Mouse (Mus musculus) spleen, postnatal 4 days (tissue): ENCODE measurements around the gene Rbms3.

Source experiments
- DNase-seq, 2 experiments: peaks; one replicate each; pipeline ENCODE4 v3.0.0; 2022; ENCODE audit warnings: low spot score in 2 of 2

The Rbms3 gene

DNA sequence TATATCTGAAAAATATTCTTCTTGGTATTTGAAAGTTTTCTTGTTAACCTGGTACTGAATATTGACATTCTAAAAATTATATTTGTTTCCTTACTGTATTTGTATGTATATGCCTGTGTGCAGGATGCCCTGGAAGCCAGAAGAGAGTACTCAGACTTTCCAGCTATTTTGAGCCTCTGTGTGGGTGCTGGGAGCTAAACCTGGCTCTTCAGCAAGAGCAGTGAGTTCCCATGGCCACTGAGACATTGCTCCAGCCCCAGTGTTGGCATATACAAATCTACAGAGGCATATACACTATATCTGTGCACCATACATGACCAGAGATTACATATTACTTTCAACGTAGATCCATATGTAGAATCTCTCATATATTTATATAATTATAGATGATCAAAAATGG is 581.1 kb downstream of the Rbms3 start:
- no peak for DNase-seq

- no peak for DNase-seq
Measured at GRCm38 (mm10) chr9:117041993-117042366, 587.7 kb downstream of the Rbms3 start.

GRCm38 (mm10) chr9:117041291-117041992 is 588.3 kb downstream of the Rbms3 start:
- DNase-seq = no peak

GRCm38 (mm10) chr9:117039941-117040453 is 589.7 kb downstream of the Rbms3 start:
- no peak for DNase-seq

- no peak for DNase-seq
Measured at GRCm38 (mm10) chr9:117032690-117033089, 597.0 kb downstream of the Rbms3 start.

GRCm38 (mm10) chr9:117031237-117031636 is 598.5 kb downstream of the Rbms3 start:
- no peak for DNase-seq

GRCm38 (mm10) chr9:117030837-117031236 is 598.9 kb downstream of the Rbms3 start:
- peak in 1 of 2 experiments; percentile 39 for DNase-seq

DNA sequence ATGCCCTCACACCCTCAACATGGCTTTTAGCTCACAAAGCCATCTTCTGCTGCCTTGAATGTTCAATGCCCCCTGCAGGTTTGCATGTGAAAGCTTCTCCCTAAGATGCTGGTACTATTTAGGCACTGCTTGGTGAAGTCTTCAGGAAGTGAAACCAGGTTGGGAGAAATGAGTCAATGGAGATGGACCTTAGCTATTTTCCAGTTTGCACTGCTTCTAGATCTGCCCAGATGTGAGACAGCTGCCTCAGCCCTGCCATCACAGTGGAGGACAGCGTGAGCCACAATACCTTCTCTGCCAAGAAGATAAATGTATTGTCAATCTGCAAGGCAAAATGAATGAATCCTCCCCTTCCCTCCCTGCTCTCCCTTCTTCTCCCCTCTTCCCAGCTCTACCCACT is 599.8 kb downstream of the Rbms3 start:
- DNase-seq = no peak

DNA sequence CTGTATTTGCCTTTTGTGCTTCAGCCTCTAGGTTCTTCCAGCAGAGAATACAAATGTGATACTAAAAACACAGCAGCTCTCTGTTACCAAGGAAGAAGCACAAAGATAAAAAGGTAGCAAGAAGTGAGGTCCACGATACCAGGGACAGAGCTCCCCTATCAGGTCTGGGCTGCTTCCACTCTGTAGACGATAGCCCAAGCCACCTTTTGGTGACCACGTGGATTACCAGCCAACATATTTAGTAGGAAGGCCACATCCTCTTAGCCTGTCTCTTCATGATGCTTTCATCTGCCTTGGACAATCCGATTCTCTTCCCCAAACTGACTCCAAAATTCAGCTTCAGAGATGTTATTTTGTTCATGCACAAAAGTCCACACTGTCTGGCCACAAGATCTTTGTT is 601.1 kb downstream of the Rbms3 start:
- DNase-seq = no peak

GRCm38 (mm10) chr9:117022086-117022485 is 607.6 kb downstream of the Rbms3 start:
- DNase-seq = no peak

- no peak for DNase-seq
Measured at GRCm38 (mm10) chr9:117021506-117021905, 608.2 kb downstream of the Rbms3 start.

- no peak for DNase-seq
Measured at GRCm38 (mm10) chr9:117020216-117020615, 609.5 kb downstream of the Rbms3 start.

DNA sequence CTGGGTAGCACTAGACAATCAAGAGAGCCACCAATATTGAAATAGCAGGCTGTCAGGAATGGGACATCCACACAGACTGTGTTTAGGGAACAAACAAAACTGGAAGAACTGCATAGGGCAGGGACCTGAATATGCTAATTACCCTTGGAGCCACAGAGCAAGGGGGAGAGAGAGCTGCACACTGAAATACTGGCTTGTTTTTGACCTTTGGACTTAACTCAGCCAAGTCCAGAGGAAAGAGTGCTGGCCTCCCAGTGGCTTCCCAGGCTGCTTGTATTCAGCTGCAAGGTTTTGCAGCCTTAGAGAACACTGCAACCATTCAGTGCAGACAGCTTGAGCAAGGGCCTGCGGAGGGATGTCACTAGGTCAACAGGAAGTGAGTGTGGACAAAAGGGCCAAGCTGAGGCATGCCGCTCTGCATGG is 611.0 kb downstream of the Rbms3 start:
- no peak for DNase-seq

- DNase-seq = no peak
Measured at GRCm38 (mm10) chr9:117018301-117018700, 611.4 kb downstream of the Rbms3 start.

DNA sequence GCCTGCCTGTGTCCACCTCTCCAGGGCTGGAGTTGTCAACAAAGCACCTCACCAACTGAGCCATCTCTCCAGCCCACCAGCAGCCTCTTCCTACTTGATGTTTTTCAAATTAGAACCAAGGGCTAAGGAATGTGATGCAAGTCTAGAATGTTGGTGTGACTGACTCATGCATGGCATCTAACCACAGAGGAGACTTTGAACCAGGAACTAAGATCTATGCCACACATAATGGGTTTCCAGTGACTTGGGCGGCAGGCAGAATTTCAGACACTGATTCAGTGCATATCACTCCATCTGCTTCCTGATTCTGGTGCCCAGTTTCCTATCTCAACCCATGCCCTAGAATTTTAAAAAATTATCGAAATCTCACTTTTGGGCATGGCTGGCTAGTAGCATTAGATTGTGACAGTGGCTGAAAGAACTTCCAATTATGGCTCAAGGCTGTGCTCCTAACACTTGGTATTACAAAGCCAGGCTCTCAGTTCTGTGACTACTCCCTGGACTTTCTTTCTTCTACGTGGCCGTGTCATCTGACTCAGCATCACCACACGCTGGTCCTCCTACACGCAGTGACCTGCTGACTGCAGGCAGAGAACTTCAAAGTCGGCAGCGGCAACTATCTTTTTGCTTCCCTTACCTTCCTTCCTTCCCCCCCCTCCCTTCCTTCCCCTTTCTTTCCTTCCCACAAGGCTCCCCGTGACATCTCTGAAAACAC is 613.0 kb downstream of the Rbms3 start:
- DNase-seq = peak in 1 of 2 experiments; percentile 45

DNA sequence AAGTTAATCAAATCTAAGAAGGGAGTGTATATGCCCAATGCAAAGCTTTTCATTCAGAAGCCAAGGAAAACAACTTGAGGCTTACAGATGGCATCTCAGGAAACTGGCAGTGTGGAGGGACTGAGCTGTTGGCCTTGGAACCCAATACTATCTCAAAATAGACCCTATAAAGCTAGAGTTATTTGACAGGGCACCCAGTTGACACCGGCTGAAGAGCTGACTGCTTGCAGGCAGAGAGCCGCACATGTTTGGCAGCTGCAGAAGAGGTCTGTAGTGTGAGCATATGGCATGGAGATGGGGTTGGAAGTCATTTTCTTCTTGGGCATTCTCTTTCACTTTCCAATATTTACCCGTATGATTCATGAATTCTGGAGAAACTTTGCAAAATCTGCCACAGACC is 616.3 kb downstream of the Rbms3 start:
- peak in 1 of 2 experiments; percentile 47 for DNase-seq

DNA sequence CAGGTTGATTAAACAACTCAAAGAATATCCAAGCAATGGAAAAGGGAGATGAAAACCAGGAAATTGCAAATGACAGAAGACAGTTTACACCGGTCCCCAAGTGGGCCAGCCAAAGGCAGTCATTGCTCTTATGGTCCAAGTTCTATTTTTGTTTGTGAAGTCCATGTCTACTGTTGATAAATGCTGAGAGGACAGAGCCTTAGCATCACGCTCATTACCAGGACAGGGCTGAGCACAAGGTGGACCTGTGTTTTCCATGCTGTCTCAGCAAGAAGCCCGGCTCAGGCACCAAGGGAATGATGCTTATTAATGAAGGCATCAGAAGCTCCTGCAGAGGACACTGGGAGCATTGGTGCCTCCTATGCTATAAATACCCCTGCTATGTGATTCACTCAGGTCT is 618.9 kb downstream of the Rbms3 start:
- no peak for DNase-seq

DNA sequence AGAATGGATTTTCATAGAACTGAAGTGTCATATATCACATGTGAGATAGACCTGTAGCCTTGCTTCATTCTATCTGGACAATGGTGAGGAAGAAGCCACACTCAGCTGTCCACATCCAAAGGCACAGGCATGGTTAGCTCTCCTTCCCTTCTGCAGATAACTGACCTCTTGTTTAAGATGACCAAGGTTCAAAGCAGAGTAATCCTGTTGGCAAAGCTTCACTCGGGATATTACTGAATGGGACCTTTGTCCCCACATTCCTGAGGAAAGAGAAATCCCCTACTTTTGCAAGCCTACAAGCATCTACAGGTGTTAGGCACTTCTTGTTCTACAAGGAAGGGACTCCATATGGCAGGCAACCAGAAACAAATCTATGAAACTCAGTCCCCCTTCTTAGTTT is 621.5 kb downstream of the Rbms3 start:
- DNase-seq = peak in 1 of 2 experiments; percentile 10

- DNase-seq = no peak
Measured at GRCm38 (mm10) chr9:117002083-117002482, 627.6 kb downstream of the Rbms3 start.

DNA sequence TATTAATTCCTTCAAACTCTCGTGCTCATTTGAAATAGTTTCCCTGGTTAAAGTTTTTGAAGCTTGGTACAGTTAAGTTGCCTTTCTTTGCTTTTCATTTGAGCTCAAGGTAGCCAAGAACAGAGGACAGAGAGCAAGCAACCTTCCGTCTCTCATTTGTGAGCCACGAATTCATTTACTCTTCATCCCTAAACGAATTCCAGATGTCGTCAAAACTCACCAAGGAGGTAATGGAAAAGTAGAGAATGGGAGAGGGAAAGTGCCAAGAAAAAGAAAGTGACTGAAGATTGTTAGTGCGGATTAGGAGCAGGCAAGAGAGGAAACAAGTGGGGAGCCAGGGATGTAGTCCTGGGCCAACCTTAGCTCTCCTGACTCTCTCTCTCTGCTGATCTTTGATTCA is 630.5 kb downstream of the Rbms3 start:
- DNase-seq = peak in 1 of 2 experiments; percentile 31

DNA sequence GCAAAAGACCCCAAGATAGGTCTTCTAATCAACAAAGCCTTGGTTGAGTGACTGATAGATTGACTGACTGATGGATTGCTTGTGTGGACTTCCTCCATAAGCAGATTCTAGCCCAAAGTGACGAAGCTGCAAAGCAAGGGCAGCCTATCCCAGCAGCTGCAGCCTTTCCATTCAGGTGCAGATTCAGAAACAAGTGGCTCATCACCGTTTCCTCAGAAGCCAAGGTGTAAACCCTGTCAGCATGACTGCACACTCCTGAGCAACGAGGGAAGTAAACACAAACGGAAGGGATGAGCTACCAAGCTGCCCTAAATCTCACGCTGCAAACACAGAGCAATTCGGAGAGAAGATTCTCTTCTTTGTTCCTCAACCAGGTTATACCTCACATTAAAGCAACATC is 639.4 kb downstream of the Rbms3 start:
- DNase-seq = peak in 1 of 2 experiments; percentile 34

DNA sequence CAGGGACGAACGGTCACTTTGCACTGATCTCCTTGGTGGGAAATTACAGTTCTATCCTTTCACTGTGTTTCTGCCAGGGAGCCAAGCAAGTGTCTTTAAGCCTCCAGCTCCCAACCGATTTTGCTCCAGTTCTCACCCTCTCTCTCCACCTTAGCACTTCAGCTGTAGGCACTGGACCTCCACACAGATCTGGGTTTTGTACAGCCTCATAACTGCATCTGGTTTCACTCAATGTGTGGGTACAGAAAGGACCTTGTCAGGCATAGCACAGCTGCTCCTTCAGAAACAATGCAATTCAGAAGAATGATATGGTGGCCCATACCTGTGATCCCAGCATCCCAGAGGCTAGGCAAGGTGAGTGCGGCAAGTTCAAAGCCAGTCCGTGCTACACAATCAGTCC is 648.9 kb downstream of the Rbms3 start:
- DNase-seq = peak in 1 of 2 experiments; percentile 48

DNA sequence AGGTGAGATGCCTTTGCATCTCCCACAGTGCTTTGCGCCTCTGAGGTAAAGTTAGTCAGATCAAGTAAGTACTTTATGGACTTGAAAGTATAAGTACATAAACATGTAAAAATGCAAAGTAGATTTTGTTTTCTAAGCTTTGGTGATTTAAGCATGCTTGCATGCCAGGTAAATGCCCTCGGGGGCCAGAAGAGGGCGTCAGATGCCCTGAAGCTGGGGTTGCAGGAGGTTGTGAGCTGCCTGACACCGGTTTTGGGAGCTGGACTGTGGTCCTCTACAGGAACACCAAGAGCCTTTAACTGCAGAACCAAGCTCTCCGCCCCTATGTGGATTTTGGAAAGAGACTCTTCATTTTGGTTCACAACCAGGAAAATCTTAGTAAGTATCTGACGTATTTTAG is 652.3 kb downstream of the Rbms3 start:
- peak in 1 of 2 experiments; percentile 53 for DNase-seq
